Mouse (Mus musculus) myocyte (in vitro differentiated cells): ENCODE results near the gene Cyp4f40.

Source experiments
- E2F4 ChIP-seq: IDR thresholded peaks from one replicate; pipeline ENCODE4 v1.6.1; 2011; ENCODE audit warnings: mild to moderate bottlenecking, control low read depth, moderate library complexity; ENCODE audit not compliant: insufficient read depth
- MAX ChIP-seq: IDR thresholded peaks from one replicate; pipeline ENCODE4 v1.6.1; 2011; ENCODE audit warnings: low read depth, mild to moderate bottlenecking, control low read depth
- MYOD1 ChIP-seq, 3 experiments: IDR thresholded peaks; one replicate each; pipeline ENCODE4 v1.6.1; 2011; ENCODE audit warnings: control low read depth in 2 of 3, low read depth in 2 of 3, mild to moderate bottlenecking in 2 of 3, moderate library complexity in 1 of 3; ENCODE audit not compliant: insufficient read length in 2 of 3, control insufficient read depth in 1 of 3
- POLR2A ChIP-seq: IDR thresholded peaks from one replicate; pipeline ENCODE4 v1.6.1; 2011; ENCODE audit warnings: low read depth, mild to moderate bottlenecking, control low read depth, moderate library complexity; ENCODE audit not compliant: insufficient read length
- REST ChIP-seq: IDR thresholded peaks from one replicate; pipeline ENCODE4 v1.6.1; 2011; ENCODE audit warnings: mild to moderate bottlenecking, control low read depth, moderate library complexity; ENCODE audit not compliant: insufficient read depth, insufficient read length
- SRF ChIP-seq: IDR thresholded peaks from one replicate; pipeline ENCODE4 v1.6.1; 2011; ENCODE audit warnings: low read depth; ENCODE audit not compliant: control insufficient read depth, insufficient read length
- TCF12 ChIP-seq: IDR thresholded peaks from one replicate; pipeline ENCODE4 v1.6.1; 2011; ENCODE audit warnings: mild to moderate bottlenecking, control low read depth; ENCODE audit not compliant: poor library complexity, insufficient read depth, severe bottlenecking
- USF1 ChIP-seq: IDR thresholded peaks from one replicate; pipeline ENCODE4 v1.6.1; 2011; ENCODE audit warnings: low read depth, mild to moderate bottlenecking, control low read depth, moderate library complexity

- TF ChIP-seq POLR2A (no peak), SRF (no peak), REST (no peak), USF1 (no peak), E2F4 (no peak), MYOD1 (IDR thresholded peaks at IDR 0.05; ENCODE audit: control insufficient read depth in 1 of 3, insufficient read length in 2 of 3, low read depth in 2 of 3) (no peak), MAX (no peak), TCF12 (no peak)
Measured at GRCm38 (mm10) chr17:32690959-32691358, 32.3 kb downstream of the Cyp4f40 start.
